Mouse (Mus musculus) embryonic stem cell, embryonic (primary cell): ENCODE measurements at regions not wholly inside any gene's neighbourhood (a gene's known extent, or its start where the extent isn't known, plus 50 kb on each side); places are given as distances from the start of the nearest gene placed in this dataset.

Experiments
- CTCF ChIA-PET, 4 experiments: fragments of 300-600 bp in 2 of 4; fragments of 350-600 bp in 2 of 4; sonication (Branson Sonifier 250); formaldehyde crosslinking; loops; one replicate each; lab custom pipeline; 2022; ENCODE audit warnings: inconsistent platforms in 2 of 4; lab: Charles Lee
- POLR2A ChIA-PET, 4 experiments: fragments of 300-600 bp in 2 of 4; fragments of 350-600 bp in 2 of 4; sonication (Branson Sonifier 250); formaldehyde crosslinking; loops; one replicate each; lab custom pipeline; 2022; ENCODE audit warnings: antibody characterized with exemption in 4 of 4, inconsistent platforms in 1 of 4; lab: Charles Lee

DNA sequence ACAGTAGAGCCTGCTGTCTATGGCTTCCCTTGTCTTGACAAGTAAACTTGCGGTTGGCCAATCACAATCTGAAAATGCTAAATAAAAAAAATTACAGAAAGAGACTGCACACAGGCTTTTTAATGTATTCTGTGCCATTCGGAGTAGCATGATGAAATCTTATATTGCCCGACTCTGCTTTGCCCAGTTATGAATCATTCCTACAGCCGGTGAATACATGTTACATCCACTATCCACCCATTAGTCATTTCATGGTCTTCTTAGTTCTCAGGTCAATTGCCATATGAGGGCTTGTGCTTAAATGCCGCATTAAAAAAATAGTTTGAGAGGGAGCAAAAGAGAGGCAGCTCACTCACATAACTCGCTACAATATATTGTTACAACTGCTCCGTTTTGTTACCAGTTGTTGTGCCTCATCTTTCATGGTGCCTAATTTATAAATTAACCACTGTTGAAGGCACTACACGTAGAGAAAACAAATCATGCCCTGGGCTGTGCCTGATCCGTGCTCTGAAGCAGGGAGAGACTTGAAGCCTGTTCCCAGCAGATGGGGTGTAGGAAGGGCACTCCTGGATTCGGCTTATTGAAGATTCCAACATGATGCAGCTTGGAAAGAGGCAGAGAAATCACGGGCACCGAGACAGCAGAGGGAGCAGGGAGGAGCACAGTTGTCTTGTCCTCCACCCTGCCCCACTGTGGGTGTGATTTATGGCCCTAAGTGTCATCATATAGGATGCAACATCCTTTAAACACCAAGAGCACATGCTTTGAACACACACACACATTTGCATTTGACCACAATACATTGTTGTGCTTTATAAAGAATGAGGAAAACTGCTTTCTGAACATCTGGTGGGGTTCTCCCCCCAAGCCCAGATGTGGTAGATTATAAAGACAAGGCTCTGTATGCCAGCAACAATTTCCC lies 427.0 kb upstream of the Zmiz1 start:
- POLR2A ChIA-PET, result no interaction called here
- CTCF ChIA-PET, result interaction anchor here in 1 of 4 experiments (0.6 kb wide), 1 partner anchor 85 kb away, joined by 3 read pairs; no protein-coding TSS in a partner anchor

GRCm38 (mm10) chr14:25032899-25033298 lies 426.1 kb upstream of the Zmiz1 start:
- ChIA-PET CTCF (interaction anchor here in 1 of 4 experiments (0.7 kb wide), 1 partner anchor 16 kb away, joined by 4 read pairs; no protein-coding TSS in a partner anchor), POLR2A (no interaction called here)

DNA sequence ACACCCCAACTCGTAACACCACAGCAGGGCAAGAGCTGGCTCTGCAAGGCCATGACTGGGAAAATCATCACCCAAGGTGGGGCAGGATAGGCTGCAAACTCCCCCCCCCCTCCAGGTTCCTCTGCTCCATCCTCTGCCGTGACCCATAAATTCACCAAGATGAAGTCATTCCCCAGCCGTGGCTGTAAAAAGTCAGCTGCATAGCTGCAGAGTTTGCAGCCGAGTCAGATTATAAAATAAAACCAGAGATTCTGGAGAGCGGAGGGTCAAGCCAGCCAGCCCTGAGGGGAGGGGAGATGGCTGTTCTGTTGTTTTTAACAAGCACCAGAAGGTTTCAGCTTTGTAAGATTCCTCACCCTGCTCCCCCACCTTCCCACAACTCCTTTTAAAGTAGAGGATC lies 416.7 kb upstream of the Zmiz1 start:
- ChIA-PET CTCF (interaction anchor here in 1 of 4 experiments (0.7 kb wide), 1 partner anchor 525 kb away, joined by 3 read pairs; no protein-coding TSS in a partner anchor), POLR2A (interaction anchor here in 2 of 4 experiments (0.6 to 0.7 kb wide), 2 partner anchors 92 to 546 kb away, joined by 3 to 4 read pairs; no protein-coding TSS in a partner anchor)

DNA sequence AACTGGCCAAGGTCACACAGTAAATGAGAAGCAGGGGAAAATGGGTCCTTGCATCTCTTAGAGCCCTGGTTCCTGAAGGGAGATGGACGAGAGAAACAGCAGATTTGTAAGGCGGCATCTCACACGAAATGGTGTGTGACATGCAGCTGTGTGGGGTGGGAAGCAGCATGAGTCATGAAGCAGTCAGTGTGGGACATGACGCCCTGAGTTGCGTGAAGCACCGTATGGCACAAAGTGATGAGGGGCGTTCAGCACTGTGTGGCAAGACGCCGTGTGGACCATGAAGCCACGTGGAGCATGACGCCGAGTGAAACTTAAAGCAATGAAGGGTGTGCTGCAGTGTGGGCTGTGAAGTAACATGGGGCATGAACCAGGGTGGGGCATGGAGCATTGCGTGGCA lies 414.9 kb upstream of the Zmiz1 start:
- ChIA-PET POLR2A (interaction anchor here in 1 of 4 experiments (1.1 kb wide), 1 partner anchor 23 kb away, joined by 3 read pairs; no protein-coding TSS in a partner anchor), CTCF (no interaction called here)

DNA sequence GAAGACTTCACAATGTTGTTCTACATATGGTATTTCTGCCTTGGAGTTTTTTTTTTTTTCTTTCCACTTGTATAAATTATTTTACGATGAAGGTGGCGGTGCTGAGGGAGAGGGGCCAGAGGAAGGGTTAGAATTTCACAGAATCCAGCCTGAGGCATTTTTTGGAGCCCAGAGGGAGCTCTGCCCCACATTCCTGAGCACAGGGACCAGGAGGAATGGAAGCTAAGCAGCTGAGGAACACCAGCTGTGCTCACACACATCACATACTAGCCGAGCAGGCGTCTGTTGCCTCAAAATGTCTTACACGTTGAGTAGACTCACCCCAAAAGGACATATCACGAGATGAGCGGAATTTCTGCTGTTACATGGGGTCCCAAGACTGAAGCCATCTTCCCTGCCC lies 414.1 kb upstream of the Zmiz1 start:
- POLR2A ChIA-PET, result interaction anchor here in 1 of 4 experiments (1.1 kb wide), 1 partner anchor 22 kb away, joined by 3 read pairs; no protein-coding TSS in a partner anchor
- CTCF ChIA-PET, result interaction anchor here in 1 of 4 experiments (0.6 kb wide), 1 partner anchor 172 kb away, joined by 8 read pairs; no protein-coding TSS in a partner anchor

GRCm38 (mm10) chr14:25050674-25051251 lies 408.2 kb upstream of the Zmiz1 start:
- POLR2A ChIA-PET, result no interaction called here

DNA sequence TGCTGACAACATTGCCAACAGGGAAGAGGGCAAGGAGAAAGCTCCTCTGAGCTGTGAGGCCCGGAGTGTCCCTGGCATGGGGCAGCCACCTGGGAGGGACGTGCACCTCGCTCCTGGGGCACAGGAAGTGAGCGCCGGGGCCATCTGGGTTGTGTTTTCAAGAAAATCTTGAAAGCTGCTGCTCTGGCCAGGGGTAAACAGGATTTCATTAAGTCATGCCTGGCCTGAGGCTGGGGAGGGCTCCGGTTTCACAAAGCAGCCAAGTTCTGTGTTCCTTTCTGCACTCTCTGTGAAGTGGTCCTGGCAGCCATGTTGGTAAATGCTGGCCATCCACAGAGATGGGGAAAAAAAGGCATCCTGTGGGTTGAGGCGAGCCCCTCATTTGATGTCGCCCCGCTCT lies 406.8 kb upstream of the Zmiz1 start:
- POLR2A ChIA-PET, result no interaction called here

More at GRCm38 (mm10) chr14:25050674-25051251, 408.2 kb upstream of the Zmiz1 start:
- CTCF ChIA-PET, result interaction anchor here in 1 of 4 experiments (0.6 kb wide), 1 partner anchor 541 kb away, joined by 3 read pairs; no protein-coding TSS in a partner anchor

GRCm38 (mm10) chr14:25059351-25059750 lies 399.6 kb upstream of the Zmiz1 start:
- POLR2A ChIA-PET, result no interaction called here
- CTCF ChIA-PET, result no interaction called here

More for the DNA sequence above, 406.8 kb upstream of the Zmiz1 start:
- CTCF ChIA-PET, result interaction anchor here in 1 of 4 experiments (0.6 kb wide), 1 partner anchor 119 kb away, joined by 3 read pairs; no protein-coding TSS in a partner anchor

GRCm38 (mm10) chr14:25060285-25060684 lies 398.7 kb upstream of the Zmiz1 start:
- ChIA-PET CTCF (no interaction called here), POLR2A (no interaction called here)

GRCm38 (mm10) chr14:25063090-25063489 lies 395.9 kb upstream of the Zmiz1 start:
- ChIA-PET POLR2A (interaction anchor here in 1 of 4 experiments (1.6 kb wide), 1 partner anchor 14 kb away, joined by 4 read pairs; no protein-coding TSS in a partner anchor), CTCF (interaction anchor here in 1 of 4 experiments (0.6 to 0.7 kb wide), 2 partner anchors 10 to 378 kb away, joined by 3 to 5 read pairs; no protein-coding TSS in a partner anchor)

- POLR2A ChIA-PET, result interaction anchor here in 1 of 4 experiments (0.9 kb wide), 1 partner anchor 10 kb away, joined by 3 read pairs; no protein-coding TSS in a partner anchor
- CTCF ChIA-PET, result interaction anchor here in 2 of 4 experiments (0.5 to 0.6 kb wide), 2 partner anchors 49 to 544 kb away, joined by 3 read pairs; no protein-coding TSS in a partner anchor
Observed at GRCm38 (mm10) chr14:25064190-25064947, 394.6 kb upstream of the Zmiz1 start.

DNA sequence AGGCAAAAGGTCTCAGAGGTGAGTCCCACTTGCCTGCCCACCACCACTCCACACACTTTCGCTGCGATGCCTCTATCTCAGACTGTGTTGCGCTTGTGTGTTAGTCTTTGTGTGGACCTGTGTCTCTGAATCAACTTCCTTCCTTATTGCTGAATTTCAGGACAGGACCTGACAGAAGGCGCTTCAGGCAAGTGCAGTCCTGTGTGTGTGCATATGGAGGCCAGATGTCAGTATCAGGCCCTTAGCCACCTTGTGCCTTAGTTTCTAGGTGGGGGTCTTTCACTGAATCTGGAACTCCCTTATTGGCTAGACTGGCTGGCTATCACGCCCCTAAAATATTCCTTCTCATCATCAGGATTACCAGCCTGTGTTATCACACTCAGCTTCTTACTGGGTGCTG lies 391.6 kb upstream of the Zmiz1 start:
- ChIA-PET CTCF (no interaction called here), POLR2A (interaction anchor here in 3 of 4 experiments (0.6 to 1.2 kb wide), 4 partner anchors 23 to 1928 kb away, joined by 3 to 4 read pairs (median 4); no protein-coding TSS in a partner anchor)

DNA sequence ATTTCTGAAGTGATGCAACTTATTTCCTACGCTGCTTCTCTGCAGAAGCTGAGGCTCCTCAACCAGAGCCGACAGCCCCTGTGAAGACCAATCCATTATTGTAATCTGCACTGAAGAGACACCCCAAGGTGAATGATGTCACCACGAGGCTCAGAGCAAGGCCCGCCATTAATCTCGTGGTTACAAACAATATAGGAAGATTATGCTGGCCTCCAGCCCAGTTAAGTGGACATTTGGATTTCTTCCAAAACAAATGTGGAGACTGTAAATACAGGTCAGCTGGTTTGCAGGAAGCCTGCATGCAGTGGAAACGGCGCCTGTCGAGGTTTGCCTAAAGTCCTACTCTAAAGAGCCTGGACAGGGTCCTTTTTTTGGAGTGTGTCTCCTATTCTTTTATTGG lies 390.6 kb upstream of the Zmiz1 start:
- CTCF ChIA-PET, result no interaction called here

GRCm38 (mm10) chr14:25073143-25073542 lies 385.8 kb upstream of the Zmiz1 start:
- POLR2A ChIA-PET, result no interaction called here
- CTCF ChIA-PET, result interaction anchor here in 1 of 4 experiments (0.7 kb wide), 1 partner anchor 10 kb away, joined by 3 read pairs; no protein-coding TSS in a partner anchor

More for the DNA sequence above, 390.6 kb upstream of the Zmiz1 start:
- POLR2A ChIA-PET, result no interaction called here

GRCm38 (mm10) chr14:25074022-25074800 lies 384.8 kb upstream of the Zmiz1 start:
- POLR2A ChIA-PET, result no interaction called here
- CTCF ChIA-PET, result no interaction called here

DNA sequence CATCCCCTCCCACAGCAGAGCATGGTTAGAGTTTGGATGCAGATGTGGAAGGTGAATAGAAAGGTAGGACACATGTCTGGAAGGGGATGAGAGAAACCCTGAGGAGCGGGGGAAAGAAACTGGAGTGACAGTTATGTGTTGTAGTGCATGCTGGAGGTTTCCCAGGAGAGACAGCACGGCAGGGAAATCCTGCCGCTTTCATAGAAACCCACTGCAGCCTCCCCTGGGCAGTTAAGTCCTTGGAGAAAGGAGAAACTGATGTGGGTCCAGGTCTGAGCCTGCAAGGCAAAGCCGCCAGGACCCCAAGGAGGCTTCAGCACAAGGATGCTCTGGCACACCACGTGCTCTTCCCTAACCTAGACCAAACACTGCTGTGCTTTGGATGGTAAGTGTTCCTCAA lies 384.1 kb upstream of the Zmiz1 start:
- ChIA-PET CTCF (no interaction called here), POLR2A (no interaction called here)

DNA sequence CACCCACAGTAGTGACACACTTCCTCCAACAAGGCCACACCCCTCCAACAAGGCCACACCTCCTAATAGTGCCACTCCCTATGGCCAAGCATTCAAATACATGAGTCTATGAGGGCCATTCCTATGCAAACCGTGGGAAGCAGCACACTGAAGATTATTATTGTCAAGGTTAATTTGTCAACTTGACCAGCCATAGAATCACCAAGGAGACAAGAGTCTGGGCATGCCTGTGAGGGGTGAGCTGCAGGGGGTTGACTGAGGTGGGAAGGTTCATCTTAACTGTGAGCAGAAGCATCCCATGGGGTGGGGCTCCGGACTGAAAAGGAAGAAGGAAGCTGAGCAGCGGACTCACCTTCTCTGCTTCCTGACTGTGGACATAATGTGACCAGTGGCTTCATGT lies 378.6 kb upstream of the Zmiz1 start:
- POLR2A ChIA-PET, result no interaction called here
- CTCF ChIA-PET, result interaction anchor here in 2 of 4 experiments (0.5 to 1.0 kb wide), 2 partner anchors 377 to 453 kb away, joined by 3 read pairs; no protein-coding TSS in a partner anchor
